Mouse (Mus musculus): ENCODE data around the gene Pde7b. TPM values are rescaled to one million over a fixed set of nuclear protein-coding genes. Genes with fewer than 3 reads are reported as not detected.

Gene Pde7b
- polyA plus RNA-seq, 1 experiment from 2014 or later, result 2.3 TPM

DNA sequence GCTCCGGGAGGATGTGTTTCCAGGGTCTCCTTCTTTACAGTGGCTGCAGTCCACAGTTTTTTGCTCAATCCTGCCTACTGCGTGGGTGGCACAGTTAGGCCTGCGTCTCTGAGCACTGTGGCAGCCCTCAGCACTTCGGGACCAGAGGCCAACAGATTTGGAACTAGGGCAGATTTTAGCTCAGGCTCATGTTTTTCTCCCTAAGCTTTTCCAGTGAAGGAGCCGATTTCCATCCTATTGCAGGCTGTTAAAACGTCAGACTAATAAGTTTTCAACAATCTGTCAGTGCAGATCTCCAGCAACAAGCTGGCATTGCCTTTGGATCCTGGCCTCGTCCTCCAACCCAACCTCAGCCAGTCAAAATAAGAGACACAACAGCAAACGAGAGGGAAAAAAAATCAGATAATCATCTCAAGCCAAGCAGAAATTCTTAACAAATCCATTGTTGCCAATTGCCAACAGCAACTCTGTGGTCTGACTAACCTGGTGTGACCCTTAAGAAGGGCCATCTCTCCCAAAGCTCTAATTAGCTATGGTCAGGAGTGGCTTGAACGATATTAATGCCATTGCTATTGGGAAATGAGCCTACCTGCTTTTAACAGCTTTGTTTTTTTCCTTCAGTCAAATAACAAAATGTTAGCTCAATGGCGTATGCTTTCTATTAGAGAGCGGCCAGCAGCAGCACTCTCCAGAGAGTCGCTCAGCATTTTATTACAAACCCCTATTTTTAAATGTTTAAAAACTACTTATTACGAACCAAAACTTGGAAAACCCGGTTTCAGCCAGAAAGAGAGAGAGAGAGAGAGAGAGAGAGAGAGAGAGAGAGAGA lies 92.4 kb downstream of the Pde7b start:
- Histone ChIP-seq H3K9me3 (no peaks in the 10 kb centered on the region), H3K27ac (no peak overlapping the region), H3K4me1 (replicated peaks) (no peaks in the 10 kb centered on the region), H3K4me2 (replicated peaks) (no peak overlapping the region), H3K36me3 (no peaks in the 10 kb centered on the region), H3K9ac (replicated peaks) (no peak overlapping the region), H3K4me3 (replicated peaks) (no peak overlapping the region), H3K27me3 (no peaks in the 10 kb centered on the region)
- 81% methylated on average over 14 of the region's 14 CpGs for WGBS
- no peak for ATAC-seq

DNA sequence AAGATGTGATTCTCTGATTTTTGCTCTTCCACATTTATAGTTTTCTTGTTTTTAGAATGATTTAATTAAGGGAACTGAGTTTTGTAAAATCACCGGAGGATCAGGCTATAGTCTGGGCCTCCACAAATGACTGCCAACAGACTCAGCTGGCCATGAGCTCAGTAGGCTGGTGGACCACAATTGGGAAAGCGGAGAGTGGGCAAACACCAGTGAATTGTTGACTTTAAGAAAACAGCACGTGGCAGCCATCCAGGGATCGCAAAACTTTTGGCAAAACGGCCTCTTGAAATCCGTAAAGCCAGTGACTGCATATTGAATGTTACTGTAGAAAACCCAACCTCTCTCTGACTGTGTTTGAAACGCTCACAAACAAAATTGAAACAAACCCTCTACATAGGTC lies 94.8 kb downstream of the Pde7b start:
- no peaks in the 10 kb centered on the region for H3K36me3 ChIP-seq
- no peak for ATAC-seq
- 88% methylated on average over 7 of the region's 7 CpGs for WGBS

DNA sequence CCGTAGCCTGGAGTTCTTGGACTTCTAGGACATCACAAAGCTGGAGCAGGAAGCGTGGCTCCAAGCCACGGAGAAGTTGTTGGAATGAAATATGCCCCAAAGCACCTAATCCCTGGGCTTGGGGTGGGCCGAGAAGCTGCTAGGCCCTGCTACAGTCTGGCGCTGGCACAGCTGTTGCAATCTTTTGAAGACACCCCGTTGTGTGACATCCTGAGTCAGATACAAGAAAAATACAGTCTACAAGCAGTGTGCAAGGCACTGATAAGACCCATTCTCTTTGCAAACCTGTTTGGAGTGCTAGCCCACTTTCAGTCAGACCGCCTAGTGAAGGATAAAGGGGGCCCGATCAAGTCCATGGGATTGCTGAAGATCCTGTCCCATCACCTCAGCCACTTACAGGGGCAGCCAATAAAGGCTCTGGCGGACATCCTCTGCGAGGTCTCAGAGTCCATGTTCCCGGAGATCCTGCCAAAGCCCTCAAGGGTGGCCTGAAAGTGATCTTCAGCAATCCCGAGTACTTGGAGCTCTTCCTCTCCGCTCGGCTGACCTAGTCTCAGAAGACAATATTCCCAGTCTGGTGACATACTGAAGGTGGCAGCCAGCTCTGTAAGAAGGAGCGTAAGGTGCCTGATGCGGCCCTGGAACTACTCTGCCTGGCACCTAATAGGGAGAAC lies 99.0 kb downstream of the Pde7b start:
- Histone ChIP-seq H3K36me3 (no peaks in the 10 kb centered on the region), H3K27ac (no peak overlapping the region), H3K4me3 (replicated peaks) (no peak overlapping the region), H3K9me3 (no peaks in the 10 kb centered on the region), H3K9ac (replicated peaks) (no peak overlapping the region), H3K4me1 (replicated peaks) (no peaks in the 10 kb centered on the region), H3K27me3 (no peaks in the 10 kb centered on the region), H3K4me2 (replicated peaks) (no peak overlapping the region)
- 94% methylated on average over 16 of the region's 16 CpGs for WGBS
- no peak for ATAC-seq

More for the DNA sequence above, 94.8 kb downstream of the Pde7b start:
- no peaks in the 10 kb centered on the region for H3K9me3 ChIP-seq
- no peak overlapping the region for H3K9ac ChIP-seq (replicated peaks)
- no peaks in the 10 kb centered on the region for H3K4me1 ChIP-seq (replicated peaks)
- H3K27ac ChIP-seq, result no peak overlapping the region
- H3K27me3 ChIP-seq, result no peaks in the 10 kb centered on the region
- H3K4me2 ChIP-seq (replicated peaks), result no peak overlapping the region
- H3K4me3 ChIP-seq (replicated peaks), result no peak overlapping the region

DNA sequence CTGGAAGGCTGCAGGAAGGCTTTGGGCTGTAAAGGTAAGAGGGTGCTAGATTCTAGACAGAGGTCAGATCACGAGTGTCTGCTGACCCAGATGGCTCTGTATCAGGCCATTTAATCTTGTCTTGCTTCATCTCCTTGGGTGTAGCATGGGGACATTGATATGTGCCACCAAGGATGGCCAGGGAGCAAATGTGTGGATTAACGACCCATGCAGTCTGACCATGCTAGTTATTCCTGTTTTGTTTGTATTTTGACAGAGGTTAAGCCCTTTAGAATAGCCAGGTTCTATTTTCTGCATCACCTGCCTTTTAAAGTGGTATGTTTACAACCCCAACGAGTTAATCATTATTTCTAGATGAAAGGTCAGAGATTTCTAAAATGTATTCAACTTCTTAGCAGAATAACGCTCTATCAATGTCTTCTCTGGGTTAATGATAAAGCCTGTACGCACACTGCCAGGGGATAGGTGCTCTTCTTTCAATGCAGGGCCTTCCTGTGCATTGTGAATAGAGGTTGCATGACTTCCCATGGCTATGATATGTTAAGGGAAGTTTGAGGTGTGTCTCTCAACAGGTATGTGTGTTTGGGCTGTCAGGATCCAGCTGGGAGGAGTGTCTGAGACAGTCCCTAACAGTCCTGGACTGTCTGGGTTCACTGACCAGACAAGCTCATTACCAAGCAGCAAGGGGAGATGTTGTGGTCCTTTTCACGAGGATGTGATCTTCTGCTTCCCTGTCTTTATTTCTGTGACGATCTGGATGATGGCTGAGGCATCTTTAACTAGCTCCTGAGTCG lies 103.0 kb downstream of the Pde7b start:
- H3K4me3 ChIP-seq (replicated peaks), result no peak overlapping the region

DNA sequence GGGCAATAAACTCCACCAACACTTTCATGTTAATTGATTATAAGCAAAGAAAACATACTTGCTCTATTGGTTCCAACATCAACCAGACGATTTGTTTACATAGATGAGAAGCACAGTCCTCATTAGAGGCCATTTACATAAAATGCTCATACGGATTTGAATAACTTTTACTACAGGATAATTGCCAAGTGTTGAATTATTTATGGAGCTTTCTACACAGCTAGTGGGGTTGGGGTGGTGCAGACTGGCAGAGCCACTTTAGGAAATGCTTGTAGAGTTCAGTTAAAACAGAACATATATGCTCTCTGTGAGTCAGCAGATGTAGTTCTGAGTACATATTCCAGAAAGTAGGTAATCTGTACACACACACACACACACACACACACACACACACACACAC lies 118.9 kb downstream of the Pde7b start:
- WGBS, result 66% methylated on average over 2 of the region's 2 CpGs
- no peak overlapping the region for H3K4me3 ChIP-seq (replicated peaks)
- no peak overlapping the region for H3K27ac ChIP-seq
- H3K4me2 ChIP-seq (replicated peaks), result no peak overlapping the region
- H3K9ac ChIP-seq (replicated peaks), result no peak overlapping the region
- H3K4me1 ChIP-seq (replicated peaks), result no peaks in the 10 kb centered on the region
- no peaks in the 10 kb centered on the region for H3K27me3 ChIP-seq
- H3K36me3 ChIP-seq, result no peaks in the 10 kb centered on the region
- no peaks in the 10 kb centered on the region for H3K9me3 ChIP-seq
- ATAC-seq, result no peak

More for the DNA sequence above, 103.0 kb downstream of the Pde7b start:
- Histone ChIP-seq H3K27me3 (no peaks in the 10 kb centered on the region), H3K27ac (no peak overlapping the region), H3K4me2 (replicated peaks) (no peak overlapping the region), H3K9me3 (no peaks in the 10 kb centered on the region), H3K36me3 (no peaks in the 10 kb centered on the region), H3K4me1 (replicated peaks) (no peaks in the 10 kb centered on the region), H3K9ac (replicated peaks) (no peak overlapping the region)
- WGBS, result 72% methylated on average over 8 of the region's 8 CpGs
- no peak for ATAC-seq

DNA sequence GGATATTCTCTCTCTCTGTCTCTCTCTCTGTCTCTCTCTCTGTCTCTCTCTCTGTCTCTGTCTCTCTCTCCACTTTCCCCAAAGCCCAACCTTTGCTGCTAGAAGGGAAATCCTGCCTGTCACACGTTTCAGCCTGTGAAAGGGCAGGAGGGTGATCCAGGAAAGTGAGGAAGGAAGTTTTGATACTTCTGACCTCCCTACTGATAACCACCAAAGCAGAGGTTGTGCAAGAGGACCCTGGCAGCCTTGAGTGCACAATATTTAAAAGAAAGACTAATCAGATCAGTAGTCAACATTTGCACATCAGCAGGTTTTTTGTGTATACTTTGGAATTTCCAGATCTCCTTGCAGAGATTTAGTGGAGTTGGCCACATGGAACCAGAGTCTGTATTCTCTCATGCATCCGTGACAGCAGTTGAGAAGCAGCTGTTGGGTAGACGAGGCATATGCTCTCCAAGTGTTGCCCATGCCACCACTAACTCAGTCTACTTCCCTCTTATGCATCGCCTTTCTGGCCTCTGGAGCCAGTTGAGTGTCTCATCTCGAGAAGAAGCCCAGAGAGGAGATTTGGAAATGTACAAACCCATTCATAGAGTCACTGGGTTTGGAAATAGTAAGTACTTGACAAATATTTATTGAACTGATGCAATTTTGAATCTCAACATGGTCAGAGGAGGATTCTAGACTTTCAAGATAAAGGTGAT lies 129.6 kb downstream of the Pde7b start:
- Histone ChIP-seq H3K4me2 (replicated peaks) (no peak overlapping the region), H3K27me3 (no peaks in the 10 kb centered on the region), H3K36me3 (no peaks in the 10 kb centered on the region), H3K27ac (no peak overlapping the region), H3K4me3 (replicated peaks) (no peak overlapping the region), H3K9ac (replicated peaks) (no peak overlapping the region), H3K4me1 (replicated peaks) (no peaks in the 10 kb centered on the region), H3K9me3 (no peaks in the 10 kb centered on the region)
- no peak for ATAC-seq
- WGBS, result 73% methylated on average over 5 of the region's 5 CpGs

DNA sequence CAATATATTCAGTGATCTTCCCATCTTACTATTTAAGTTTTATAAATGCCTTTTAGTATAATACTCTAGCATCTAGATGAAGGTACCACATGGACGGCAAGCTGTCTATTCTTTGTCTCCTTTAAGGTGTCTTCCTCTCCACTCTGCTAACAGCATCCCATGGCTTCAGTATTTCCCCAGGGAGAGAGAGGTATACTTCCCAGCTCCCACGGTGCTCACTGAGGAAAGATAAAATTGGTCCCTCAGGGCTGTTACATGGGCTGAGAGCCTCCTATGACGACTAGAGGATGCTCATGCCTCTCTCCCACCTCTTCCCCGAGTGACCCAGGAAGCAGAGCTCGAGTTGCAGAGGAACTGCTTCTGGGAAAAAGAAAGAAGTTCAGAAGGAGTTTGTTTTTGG lies 130.9 kb downstream of the Pde7b start:
- Histone ChIP-seq H3K9ac (replicated peaks) (no peak overlapping the region), H3K36me3 (no peaks in the 10 kb centered on the region), H3K4me2 (replicated peaks) (no peak overlapping the region), H3K27ac (no peak overlapping the region), H3K4me1 (replicated peaks) (no peaks in the 10 kb centered on the region), H3K27me3 (no peaks in the 10 kb centered on the region), H3K4me3 (replicated peaks) (no peak overlapping the region), H3K9me3 (no peaks in the 10 kb centered on the region)
- 73% methylated on average over 5 of the region's 5 CpGs for WGBS
- ATAC-seq, result no peak

DNA sequence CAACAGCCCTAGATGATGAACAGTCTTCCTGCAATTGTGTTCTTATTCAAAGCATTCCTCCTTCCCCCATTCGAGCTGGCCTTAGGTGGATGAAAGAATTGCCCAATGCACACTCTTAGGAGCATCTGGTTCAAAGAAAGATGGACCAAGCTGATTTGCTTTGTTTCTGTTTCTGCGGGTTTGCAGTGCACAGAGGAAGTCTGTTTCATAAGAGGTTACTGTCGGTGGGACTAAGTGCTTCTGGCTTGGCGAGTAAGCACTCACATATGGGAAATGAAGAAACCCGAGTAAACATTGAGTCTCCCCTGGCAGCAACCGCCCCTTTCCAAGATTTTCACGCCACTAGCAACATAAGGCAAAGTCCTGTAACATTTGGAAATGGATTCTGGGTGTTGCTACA lies 134.8 kb downstream of the Pde7b start:
- Histone ChIP-seq H3K9me3 (no peaks in the 10 kb centered on the region), H3K4me2 (replicated peaks) (no peak overlapping the region), H3K4me3 (replicated peaks) (no peak overlapping the region), H3K4me1 (replicated peaks) (no peaks in the 10 kb centered on the region), H3K36me3 (no peaks in the 10 kb centered on the region), H3K9ac (replicated peaks) (no peak overlapping the region), H3K27me3 (no peaks in the 10 kb centered on the region), H3K27ac (no peak overlapping the region)
- 83% methylated on average over 7 of the region's 7 CpGs for WGBS
- no peak for ATAC-seq

DNA sequence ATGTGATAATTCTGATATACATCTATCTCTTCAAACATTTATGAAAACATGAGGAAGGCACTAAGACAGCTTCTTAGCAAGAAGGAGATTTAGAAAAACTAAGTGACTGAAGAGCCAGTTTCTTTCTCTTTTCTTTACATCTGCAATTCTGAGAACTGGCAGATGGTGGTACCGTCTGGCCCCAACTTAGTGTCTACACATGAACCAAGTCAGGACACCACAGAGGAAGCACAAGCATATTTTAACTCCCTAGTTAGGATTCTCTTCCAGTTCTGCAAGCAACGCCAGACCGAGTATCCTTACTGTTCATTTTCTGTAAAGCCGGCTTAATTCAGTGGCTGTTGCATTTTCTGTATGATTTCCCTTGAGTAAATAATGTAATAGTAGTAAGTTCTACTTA lies 138.9 kb downstream of the Pde7b start:
- H3K4me2 ChIP-seq (replicated peaks), result no peak overlapping the region
- no peak for ATAC-seq
- H3K4me3 ChIP-seq (replicated peaks), result no peak overlapping the region
- no peaks in the 10 kb centered on the region for H3K27me3 ChIP-seq
- 87% methylated on average over 4 of the region's 4 CpGs for WGBS
- H3K9me3 ChIP-seq, result no peaks in the 10 kb centered on the region
- no peaks in the 10 kb centered on the region for H3K4me1 ChIP-seq (replicated peaks)
- no peak overlapping the region for H3K9ac ChIP-seq (replicated peaks)
- no peak overlapping the region for H3K27ac ChIP-seq
- no peaks in the 10 kb centered on the region for H3K36me3 ChIP-seq

DNA sequence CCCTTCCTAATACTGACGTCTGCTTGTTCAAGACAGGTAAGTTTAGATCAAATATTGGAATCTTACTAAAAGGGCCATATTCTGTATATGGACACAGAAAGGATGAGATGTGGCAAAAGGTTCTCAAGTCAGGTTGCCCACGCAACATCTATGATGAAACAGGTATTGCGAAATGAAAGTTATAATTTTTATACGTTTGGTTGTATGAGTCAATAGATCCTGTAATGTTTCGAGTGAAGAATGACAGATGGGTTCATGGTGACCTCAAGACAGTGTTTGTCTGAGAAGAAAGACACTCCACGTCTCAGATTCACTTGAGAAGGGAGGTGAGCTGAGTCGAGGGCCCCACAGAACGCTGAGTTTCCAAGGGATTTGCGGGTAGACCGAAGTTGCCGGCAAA lies 149.9 kb downstream of the Pde7b start:
- H3K9ac ChIP-seq (replicated peaks), result no peak overlapping the region
- no peaks in the 10 kb centered on the region for H3K36me3 ChIP-seq
- no peak overlapping the region for H3K4me2 ChIP-seq (replicated peaks)
- no peak overlapping the region for H3K4me3 ChIP-seq (replicated peaks)
- no peak for ATAC-seq
- no peaks in the 10 kb centered on the region for H3K27me3 ChIP-seq
- H3K27ac ChIP-seq, result no peak overlapping the region
- no peaks in the 10 kb centered on the region for H3K4me1 ChIP-seq (replicated peaks)
- no peaks in the 10 kb centered on the region for H3K9me3 ChIP-seq
- WGBS, result 95% methylated on average over 11 of the region's 11 CpGs

DNA sequence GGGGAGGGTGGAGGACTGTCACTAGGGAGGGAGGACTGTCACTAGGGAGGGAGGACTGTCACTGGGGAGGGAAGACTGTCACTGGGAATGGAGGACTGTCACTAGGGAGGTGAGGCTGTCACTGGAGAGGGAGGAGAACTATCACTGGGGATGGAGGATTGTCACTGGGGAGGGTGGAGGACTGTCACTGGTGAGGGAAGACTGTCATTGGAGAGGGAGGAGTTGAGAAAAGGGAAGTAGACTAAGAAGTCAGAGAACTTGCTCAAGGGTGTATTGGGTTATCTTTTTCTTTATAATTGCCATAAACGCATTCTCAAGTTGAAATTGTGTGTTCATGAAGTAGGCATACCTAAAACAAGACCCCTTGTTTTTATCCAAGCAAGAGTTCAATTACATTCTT lies 150.5 kb downstream of the Pde7b start:
- H3K27me3 ChIP-seq, result no peaks in the 10 kb centered on the region
- H3K4me3 ChIP-seq (replicated peaks), result no peak overlapping the region
- no peak overlapping the region for H3K4me2 ChIP-seq (replicated peaks)
- no peak for ATAC-seq
- no peak overlapping the region for H3K9ac ChIP-seq (replicated peaks)
- no peak overlapping the region for H3K27ac ChIP-seq
- no peaks in the 10 kb centered on the region for H3K36me3 ChIP-seq
- H3K4me1 ChIP-seq (replicated peaks), result no peaks in the 10 kb centered on the region
- 91% methylated on average over 1 of the region's 1 CpGs for WGBS
- H3K9me3 ChIP-seq, result no peaks in the 10 kb centered on the region

DNA sequence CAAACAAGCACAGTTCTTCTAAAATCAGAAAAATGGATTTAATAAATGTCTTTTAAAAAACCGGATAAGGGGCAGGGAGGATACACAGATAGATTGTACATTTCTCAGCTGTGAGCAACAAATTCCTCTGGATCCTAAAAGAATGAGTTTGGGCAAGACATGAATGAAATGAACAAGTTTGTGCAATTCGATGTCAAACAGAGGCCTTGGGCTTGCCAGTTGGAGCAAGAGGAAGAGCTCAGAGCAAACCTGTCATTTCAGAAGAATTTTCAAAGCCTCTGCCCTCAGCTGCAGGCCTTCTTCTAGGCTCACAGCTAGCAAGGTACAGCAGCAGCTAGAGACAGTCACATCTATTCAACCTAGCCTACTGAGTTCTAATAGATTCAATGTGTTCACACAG lies 153.4 kb downstream of the Pde7b start:
- no peak overlapping the region for H3K9ac ChIP-seq (replicated peaks)
- H3K4me1 ChIP-seq (replicated peaks), result no peaks in the 10 kb centered on the region
- no peaks in the 10 kb centered on the region for H3K36me3 ChIP-seq
- H3K27me3 ChIP-seq, result no peaks in the 10 kb centered on the region
- no peak overlapping the region for H3K4me3 ChIP-seq (replicated peaks)
- no peak overlapping the region for H3K27ac ChIP-seq
- H3K4me2 ChIP-seq (replicated peaks), result no peak overlapping the region
- no peak for ATAC-seq
- WGBS, result 91% methylated on average over 2 of the region's 2 CpGs
- H3K9me3 ChIP-seq, result no peaks in the 10 kb centered on the region
